Mouse (Mus musculus) limb, embryonic 11.5 days (tissue): ENCODE results near the gene Zfp78. TPM values are rescaled to one million over a fixed set of nuclear protein-coding genes. Genes with fewer than 3 reads are reported as not detected.
A peak's percentile ranks its signal among the peaks of the same experiment; 100 is the strongest.

Experiments used
- ATAC-seq: fragments of 200-750 bp; cut with Nextera tagmentation; 2 replicates; pipeline ENCODE4 v1.8.0; 2017; ENCODE audit warnings: low read depth; ENCODE audit not compliant: insufficient number of reproducible peaks, low FRiP score, low TSS enrichment
- DNase-seq: peaks from one replicate; pipeline ENCODE4 v3.0.0-alpha.2; 2015; ENCODE audit warnings: low spot score
- H3K27ac ChIP-seq: fragments of 300-500 bp; sonication (generic); replicated peaks from 2 replicates; pipeline ENCODE4 v1.5.1; 2014; ENCODE audit warnings: low read depth, mild to moderate bottlenecking, low read length
- H3K27me3 ChIP-seq: fragments of 300-500 bp; sonication (generic); 2 replicates; pipeline ENCODE4 v1.6.1; 2014; ENCODE audit warnings: mild to moderate bottlenecking, low read length, mixed read lengths; ENCODE audit not compliant: control insufficient read depth, insufficient read depth
- H3K36me3 ChIP-seq: fragments of 300-500 bp; sonication (generic); 2 replicates; pipeline ENCODE4 v1.6.1; 2014; ENCODE audit warnings: mild to moderate bottlenecking, low read length, moderate library complexity, mixed read lengths; ENCODE audit not compliant: control insufficient read depth, insufficient read depth
- H3K4me1 ChIP-seq: fragments of 300-500 bp; sonication (generic); 2 replicates; pipeline ENCODE4 v1.6.1; 2014; ENCODE audit warnings: low read length, mixed read lengths; ENCODE audit not compliant: control insufficient read depth, insufficient read depth
- H3K4me2 ChIP-seq: fragments of 300-500 bp; sonication (generic); 2 replicates; pipeline ENCODE4 v1.6.1; 2014; ENCODE audit warnings: low read depth, mild to moderate bottlenecking, moderate library complexity; ENCODE audit not compliant: severe bottlenecking
- H3K4me3 ChIP-seq: fragments of 300-500 bp; sonication (generic); 2 replicates; pipeline ENCODE4 v1.5.1; 2014; ENCODE audit warnings: low read depth, low read length
- H3K9ac ChIP-seq: fragments of 300-500 bp; sonication (generic); 2 replicates; pipeline ENCODE4 v1.6.1; 2014; ENCODE audit warnings: mild to moderate bottlenecking, low read length
- H3K9me3 ChIP-seq: fragments of 300-500 bp; sonication (generic); 2 replicates; pipeline ENCODE4 v1.6.1; 2016; ENCODE audit warnings: low read length; ENCODE audit not compliant: control insufficient read depth
- WGBS: fragments of 180-500 bp; shearing (Covaris S2); extraction: QIAGEN DNeasy Blood & Tissue Kit; methylation state at CpG from one replicate; pipeline ENCODE4 v1.1.7; 2014; 5-methylcytosine and 5-hydroxymethylcytosine counted together
- polyA plus RNA-seq: library from polyadenylated mRNA; unstranded; fragments of >200 nt; fragmentation: Nextera tagmentation; extraction: Ambion mirVana; gene quantifications from 2 replicates; pipeline ENCODE4 v1.2.1, GENCODE M21; 2014

Zfp78 gene
- polyA plus RNA-seq = 1.1 and 1.6 TPM in 2 replicates

DNA sequence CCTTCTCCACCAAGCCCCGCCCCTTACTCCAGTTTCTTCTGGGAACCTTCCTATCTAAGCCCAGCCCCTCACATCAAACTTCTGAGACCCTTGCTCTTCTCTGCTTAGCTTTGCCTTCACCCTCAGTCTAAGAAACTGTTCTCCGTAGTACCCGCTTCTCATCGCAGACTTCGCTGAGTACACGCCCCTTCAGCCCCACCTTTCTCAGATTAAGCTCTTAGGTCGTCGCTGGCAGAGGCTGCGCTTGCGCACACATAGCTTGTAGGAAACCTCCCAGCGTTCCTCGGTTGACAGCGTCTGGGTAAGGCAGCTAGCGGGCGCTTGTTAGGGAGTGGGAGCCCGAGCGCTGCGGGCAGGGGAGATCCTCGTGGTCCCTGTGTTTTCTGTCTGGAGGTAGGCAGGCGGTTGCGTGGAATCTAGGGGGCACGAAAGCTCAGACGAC lies at the start of gene Zfp78:
TSS of gene Zfp78 (plus strand) at position 234 of the 442 bp plus-strand sequence.
- no peak within 1 kb of the TSS for H3K27ac ChIP-seq
- H3K27me3 ChIP-seq = no peaks in the 10 kb centered on the region
- H3K36me3 ChIP-seq = no peaks in the 10 kb centered on the region
- H3K4me2 ChIP-seq = peak within 1 kb of the TSS; percentile 47
- H3K9me3 ChIP-seq = no peaks in the 10 kb centered on the region
- ATAC-seq (peak; percentile 82; the same call in 1 of the 2 replicates), DNase-seq (peak; percentile 88)
- peak within 1 kb of the TSS; percentile 43 for H3K9ac ChIP-seq
- under 1% methylated on average over 23 of the region's 23 CpGs for WGBS
- peak within 1 kb of the TSS; percentile 29 for H3K4me3 ChIP-seq
- H3K4me1 ChIP-seq = no peaks in the 10 kb centered on the region

DNA sequence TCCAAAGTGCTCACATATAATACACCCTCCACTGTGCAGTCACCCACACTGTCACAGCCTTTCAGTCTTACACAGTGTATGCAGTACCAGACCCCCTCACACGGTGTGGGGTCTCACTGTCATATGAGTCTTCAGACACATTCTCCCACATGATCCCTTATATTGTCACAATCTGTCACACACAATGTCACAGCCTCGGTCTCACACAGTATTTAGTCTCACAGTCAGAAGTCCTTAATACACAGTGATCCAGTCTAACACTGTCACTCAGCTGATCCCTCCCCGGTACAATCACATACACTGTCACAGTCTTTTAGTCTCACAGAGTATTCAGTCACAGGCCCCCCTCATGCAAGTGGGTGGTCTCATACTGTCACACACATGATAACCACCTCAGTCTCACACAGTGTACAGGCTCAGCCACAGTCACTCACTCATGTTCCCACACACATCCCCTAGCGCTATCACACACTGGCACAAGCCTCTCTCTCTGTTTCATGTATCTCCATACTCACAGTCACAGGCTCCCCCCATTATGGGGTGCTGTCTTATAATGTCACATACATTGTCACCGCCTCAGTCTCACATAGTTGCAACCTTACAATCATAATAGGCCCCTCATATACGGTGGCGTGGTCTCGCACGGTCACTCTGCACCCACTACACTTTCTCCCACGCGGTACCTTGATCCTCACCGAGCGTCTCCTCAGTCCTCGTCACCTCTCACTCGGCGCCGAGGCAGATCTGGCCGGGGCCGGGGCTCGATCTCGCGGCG lies 32.4 kb upstream of the Zfp78 start:
- WGBS = 19% methylated on average over 23 of the region's 23 CpGs
- H3K9ac ChIP-seq = peak overlapping the region; percentile 77
- H3K27ac ChIP-seq = peak overlapping the region; percentile 53; the same call in 1 of the 2 replicates
- H3K4me2 ChIP-seq = peak overlapping the region; percentile 45
- H3K9me3 ChIP-seq = no peaks in the 10 kb centered on the region
- ATAC-seq (peak; percentile 74), DNase-seq (no peak)
- peak overlapping the region; percentile 43 for H3K4me3 ChIP-seq
- H3K36me3 ChIP-seq = no peaks in the 10 kb centered on the region
- no peaks in the 10 kb centered on the region for H3K27me3 ChIP-seq
- no peaks in the 10 kb centered on the region for H3K4me1 ChIP-seq

DNA sequence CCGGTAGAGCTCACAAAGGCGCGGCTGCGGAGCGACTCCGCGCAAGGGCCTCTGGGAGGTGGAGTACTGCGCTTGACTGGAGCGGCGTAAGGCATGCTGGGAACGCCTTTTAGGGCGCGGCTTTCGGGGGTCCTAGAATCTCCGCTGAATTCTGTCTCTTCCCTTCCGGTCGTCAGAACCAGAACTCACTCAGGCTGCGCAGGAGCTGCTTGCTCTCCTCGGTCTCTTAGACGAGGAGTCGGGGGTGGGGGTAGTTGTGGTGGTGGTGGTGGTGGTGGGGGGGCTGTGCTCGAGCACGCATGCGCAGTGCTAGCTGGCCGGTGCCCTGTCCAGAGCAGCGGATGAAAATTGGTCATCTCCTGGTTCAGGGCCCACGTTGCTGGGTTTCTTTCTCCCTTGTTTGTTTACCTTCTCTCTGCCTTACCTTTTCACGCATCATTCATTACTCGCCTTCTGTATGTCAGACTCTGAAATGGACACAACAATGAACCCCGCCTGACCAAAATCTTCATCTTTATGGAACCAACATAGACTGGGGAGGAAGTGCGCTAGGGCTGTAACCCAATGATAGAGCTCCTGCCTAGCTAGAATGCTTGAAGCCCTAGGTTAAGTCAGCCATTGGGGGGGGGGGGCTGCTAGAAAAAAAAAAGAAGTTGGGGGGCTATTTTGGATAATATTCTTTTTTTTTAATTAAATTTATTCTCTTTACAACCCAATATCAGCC lies 31.7 kb upstream of the Zfp78 start, which contains the start of gene Zfp583:
TSS of gene Zfp583 (minus strand) at position 53 of the 724 bp plus-strand sequence.
- Histone ChIP-seq H3K27ac (peak within 1 kb of the TSS; percentile 53; the same call in 1 of the 2 replicates), H3K9me3 (no peaks in the 10 kb centered on the region), H3K4me1 (no peaks in the 10 kb centered on the region), H3K9ac (peak within 1 kb of the TSS; percentile 77), H3K36me3 (no peaks in the 10 kb centered on the region), H3K4me2 (peak within 1 kb of the TSS; percentile 45), H3K27me3 (no peaks in the 10 kb centered on the region), H3K4me3 (peak within 1 kb of the TSS; percentile 43)
- 5% methylated on average over 31 of the region's 31 CpGs for WGBS
- peak; percentile 92 for ATAC-seq
- DNase-seq = peak; percentile 86

DNA sequence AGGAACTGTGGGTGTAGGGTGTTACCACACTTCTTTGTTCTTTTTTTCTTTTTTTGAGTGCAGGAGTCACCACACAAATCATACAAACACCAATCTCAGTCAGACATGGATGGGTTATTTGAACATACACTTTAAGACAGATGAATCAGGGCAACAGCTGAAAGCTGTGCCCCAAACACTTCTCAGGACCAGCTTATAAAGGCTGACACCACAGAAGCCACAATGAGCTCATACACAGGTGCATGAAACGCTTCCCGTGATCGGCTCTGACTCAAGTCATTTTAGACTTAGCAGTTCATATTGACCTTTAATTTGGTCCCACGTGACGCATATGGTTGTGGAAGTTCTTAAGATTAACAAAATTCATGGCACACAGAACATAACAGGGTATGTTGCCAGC lies 23.2 kb upstream of the Zfp78 start:
- Histone ChIP-seq H3K27me3 (no peaks in the 10 kb centered on the region), H3K9ac (no peak overlapping the region), H3K4me1 (no peaks in the 10 kb centered on the region), H3K9me3 (no peaks in the 10 kb centered on the region), H3K4me3 (no peak overlapping the region), H3K36me3 (no peaks in the 10 kb centered on the region), H3K27ac (no peak overlapping the region), H3K4me2 (no peak overlapping the region)
- no peak for DNase-seq
- WGBS = 79% methylated on average over 5 of the region's 5 CpGs
- no peak for ATAC-seq

DNA sequence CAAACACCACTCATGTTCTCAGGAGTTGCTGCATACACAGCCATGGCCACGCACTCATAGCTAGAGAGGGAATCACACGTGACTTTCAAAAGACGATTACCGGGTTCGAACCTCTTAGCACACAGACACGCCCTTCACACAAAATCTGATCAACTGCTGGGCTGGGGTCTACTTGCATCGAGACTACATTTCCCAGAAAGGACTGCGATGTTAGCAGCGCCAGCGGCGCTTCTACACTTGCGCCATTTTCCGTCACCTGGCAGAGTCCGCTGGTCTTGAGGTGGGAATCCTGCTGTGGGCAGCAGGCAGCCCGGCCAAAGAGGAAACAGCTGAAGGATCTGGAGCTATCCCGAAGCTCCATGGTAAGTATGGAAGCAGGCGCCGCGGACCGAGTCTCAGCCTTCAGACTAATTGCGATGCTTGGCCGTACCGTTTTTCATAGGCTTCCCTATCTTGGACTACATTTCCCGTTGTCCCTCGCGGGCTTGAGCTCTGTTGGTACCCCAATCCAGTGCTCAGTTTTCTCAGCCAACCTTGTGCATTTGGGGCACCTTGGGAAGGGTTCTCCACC lies 19.5 kb upstream of the Zfp78 start, which contains the start of gene Gm3854:
TSS of gene Gm3854 (plus strand) at position 259 of the 571 bp plus-strand sequence.
- DNase-seq = peak; percentile 82
- Histone ChIP-seq H3K4me1 (no peaks in the 10 kb centered on the region), H3K4me2 (peak within 1 kb of the TSS; percentile 46), H3K9me3 (no peaks in the 10 kb centered on the region), H3K36me3 (no peaks in the 10 kb centered on the region), H3K4me3 (peak within 1 kb of the TSS; percentile 49), H3K27ac (no peak within 1 kb of the TSS), H3K27me3 (no peaks in the 10 kb centered on the region), H3K9ac (peak within 1 kb of the TSS; percentile 64)
- WGBS = under 1% methylated on average over 26 of the region's 26 CpGs
- peak; percentile 88 for ATAC-seq

DNA sequence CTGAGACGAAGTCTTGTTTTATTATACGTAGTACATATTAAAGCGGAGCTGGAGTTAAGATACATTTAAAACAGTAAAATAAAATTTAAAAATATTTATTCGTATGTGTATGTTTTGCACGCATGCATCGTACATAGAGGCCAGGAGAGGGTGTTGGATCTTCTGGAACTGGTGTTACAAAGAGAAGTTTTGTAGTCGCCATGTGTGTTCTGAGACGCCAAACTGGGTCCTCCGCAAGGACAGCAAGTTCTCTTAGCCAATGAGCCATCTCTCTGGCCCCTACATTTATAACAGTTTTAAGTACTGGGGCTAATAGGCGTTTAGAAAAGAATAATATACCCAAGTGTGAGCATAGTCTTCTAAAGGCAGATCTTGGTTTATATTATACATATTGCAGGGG lies 19.0 kb upstream of the Zfp78 start:
- Histone ChIP-seq H3K9ac (no peak overlapping the region), H3K27me3 (no peaks in the 10 kb centered on the region), H3K4me3 (peak overlapping the region; percentile 49), H3K27ac (no peak overlapping the region), H3K4me1 (no peaks in the 10 kb centered on the region), H3K36me3 (no peaks in the 10 kb centered on the region), H3K9me3 (no peaks in the 10 kb centered on the region), H3K4me2 (peak overlapping the region; percentile 46)
- WGBS = 37% methylated on average over 10 of the region's 10 CpGs
- DNase-seq (no peak), ATAC-seq (no peak; the same call in 1 of the 2 replicates)

DNA sequence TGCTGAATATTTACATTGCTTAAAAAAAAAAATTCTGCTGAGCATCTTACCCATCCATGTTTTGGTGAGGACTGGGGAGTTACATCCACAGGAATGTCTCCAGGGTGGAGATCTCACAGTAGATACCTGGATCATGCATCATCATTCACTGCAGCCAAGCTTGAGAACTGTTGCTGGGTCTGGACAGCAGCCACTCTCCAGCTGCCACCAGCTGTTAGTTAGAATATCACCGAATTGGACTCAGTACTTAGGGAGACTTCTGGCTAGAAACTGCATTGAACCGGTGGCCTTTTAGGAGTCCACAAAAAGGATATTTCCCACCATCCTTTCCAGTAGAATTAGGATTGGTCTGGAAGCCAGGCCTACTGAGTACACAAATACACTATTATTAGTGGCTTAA lies 5.0 kb upstream of the Zfp78 start:
- H3K4me1 ChIP-seq = no peaks in the 10 kb centered on the region
- H3K9ac ChIP-seq = no peak overlapping the region
- no peaks in the 10 kb centered on the region for H3K36me3 ChIP-seq
- 65% methylated on average over 2 of the region's 2 CpGs for WGBS
- no peak overlapping the region for H3K4me3 ChIP-seq
- H3K27ac ChIP-seq = no peak overlapping the region
- no peak overlapping the region for H3K4me2 ChIP-seq
- H3K27me3 ChIP-seq = no peaks in the 10 kb centered on the region
- H3K9me3 ChIP-seq = no peaks in the 10 kb centered on the region
- DNase-seq (no peak), ATAC-seq (no peak)

DNA sequence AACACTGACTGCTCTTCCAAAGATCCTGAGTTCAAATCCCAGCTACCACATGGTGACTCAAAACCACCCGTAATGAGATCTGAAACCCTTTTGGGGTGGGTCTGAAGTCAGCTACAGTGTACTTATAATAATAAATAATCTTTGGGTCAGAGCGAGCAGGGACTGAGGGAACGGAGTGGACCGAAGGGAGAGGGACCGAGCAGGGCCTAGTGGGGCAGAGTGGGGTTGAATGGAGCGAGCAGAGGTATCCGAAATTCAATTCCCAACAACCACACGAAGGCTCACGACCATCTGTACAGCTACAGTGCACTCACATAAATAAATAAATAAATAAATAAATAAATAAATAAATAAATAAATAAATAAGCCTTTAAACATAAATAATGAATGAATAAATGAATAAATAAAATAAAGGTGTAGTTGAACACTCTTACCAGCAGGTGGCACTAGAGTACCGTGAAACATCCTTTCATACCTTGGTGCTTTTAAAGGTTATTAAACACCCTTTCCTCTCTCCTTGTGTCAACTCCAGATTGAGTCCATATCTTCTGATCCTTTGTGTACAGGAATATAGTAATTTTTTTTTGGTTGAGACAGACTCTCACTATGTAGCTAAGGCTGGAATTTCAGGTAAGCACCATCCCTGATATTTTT lies 4.0 kb upstream of the Zfp78 start:
- Histone ChIP-seq H3K27ac (no peak overlapping the region), H3K4me2 (no peak overlapping the region), H3K36me3 (no peaks in the 10 kb centered on the region), H3K27me3 (no peaks in the 10 kb centered on the region), H3K9me3 (no peaks in the 10 kb centered on the region), H3K4me3 (no peak overlapping the region), H3K9ac (no peak overlapping the region), H3K4me1 (no peaks in the 10 kb centered on the region)
- no peak for ATAC-seq
- WGBS = 53% methylated on average over 10 of the region's 10 CpGs
- DNase-seq = peak; percentile 58
